Mouse (Mus musculus): ENCODE measurements around the gene Pdcd1lg2. TPM values are rescaled to one million over a fixed set of nuclear protein-coding genes. Genes with fewer than 3 reads are reported as not detected.
A peak's percentile ranks its signal among the peaks of the same experiment; 100 is the strongest.
"Not testable (repeated sequence)": the region's sequence is repeated elsewhere in the genome, so short reads cannot be mapped to it uniquely, and the experiment has no call there.

Gene Pdcd1lg2
- total and polyA plus RNA-seq, 2 experiments from 2014 or later: 0.15 to 0.71 TPM

DNA sequence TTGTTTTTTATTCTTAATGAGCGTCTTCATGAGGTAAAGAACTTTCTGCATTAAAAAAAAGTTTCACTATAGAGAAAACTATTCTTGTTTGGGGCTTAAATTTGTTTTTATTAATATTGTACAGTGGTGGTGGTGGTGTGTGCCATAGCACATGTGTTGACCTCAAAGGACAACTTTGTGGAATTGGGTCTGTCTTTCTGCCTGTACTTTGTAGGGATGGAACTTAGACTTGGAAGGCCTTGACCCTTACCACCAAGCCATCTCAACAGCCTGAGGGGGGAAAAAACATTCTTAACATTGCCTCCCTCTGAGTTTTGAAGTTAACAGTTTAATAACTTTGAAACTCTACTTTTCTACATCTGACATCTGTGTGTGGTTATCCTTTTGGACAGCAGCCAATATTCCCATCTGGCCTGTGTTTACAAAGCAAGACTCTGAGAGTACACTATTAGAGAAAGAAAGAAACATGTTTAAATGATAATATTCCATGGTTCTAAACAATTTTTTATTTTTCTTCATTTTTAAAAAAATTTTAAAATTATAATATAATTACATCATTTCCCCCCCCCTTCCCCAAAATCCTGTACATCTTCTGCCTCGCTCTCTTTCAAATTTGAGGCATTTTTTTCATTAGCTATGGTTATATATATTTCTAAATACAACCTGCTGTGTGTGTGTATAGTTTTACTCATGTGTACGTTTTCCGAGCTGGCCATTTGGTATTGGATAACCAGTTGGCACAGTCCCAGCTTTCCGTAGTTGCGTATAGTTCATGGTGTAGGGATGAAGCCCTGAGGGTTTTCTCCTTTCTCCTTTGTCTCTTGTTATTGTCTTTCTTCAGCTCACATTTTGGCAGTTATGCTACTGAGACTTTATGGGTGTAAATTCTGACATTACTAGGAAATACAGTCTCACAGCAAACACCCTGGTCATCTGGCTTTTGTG lies 2.0 kb downstream of the Pdcd1lg2 start:
- Histone ChIP-seq H3K9me3 (ENCODE audit: low read length) (no peaks in the 10 kb centered on the region), H3K27ac (ENCODE audit: low read depth, low read length) (no peak overlapping the region), H3K4me3 (ENCODE audit: low read depth, low read length) (no peak overlapping the region), H3K36me3 (ENCODE audit: insufficient read depth, low read length) (no peaks in the 10 kb centered on the region), H3K4me1 (ENCODE audit: insufficient read depth, low read length) (no peaks in the 10 kb centered on the region), H3K27me3 (ENCODE audit: insufficient read depth, low read length) (no peaks in the 10 kb centered on the region), H3K9ac (replicated peaks; ENCODE audit: low read length, poor library complexity, severe bottlenecking) (no peak overlapping the region), H3K4me2 (ENCODE audit: low read depth, low read length, poor library complexity, severe bottlenecking) (no peak overlapping the region)
- DNase-seq (ENCODE audit: low spot score) (peak; percentile 38), ATAC-seq (ENCODE audit: low FRiP score) (no peak)
- TF ChIP-seq CTCF (IDR thresholded peaks at IDR 0.05): no peak
- 76% methylated on average over 6 of the region's 6 CpGs for WGBS

DNA sequence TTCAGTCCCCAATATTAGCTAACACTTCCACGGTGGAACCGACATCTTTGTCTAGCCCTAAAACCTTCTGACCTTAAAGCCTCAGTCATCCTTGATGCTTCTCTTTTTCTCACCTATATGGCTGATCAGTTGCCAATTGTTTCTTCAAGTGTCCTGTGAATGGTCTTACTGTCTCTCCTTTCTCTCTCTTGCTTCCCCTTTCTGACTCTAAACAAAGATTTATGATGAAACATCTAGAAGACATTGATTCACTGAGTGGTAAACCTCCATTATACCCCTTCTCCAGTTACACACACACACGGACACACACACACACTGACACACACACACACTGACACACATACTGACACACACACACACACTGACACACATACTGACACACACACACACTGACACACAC lies 3.8 kb downstream of the Pdcd1lg2 start:
- H3K36me3 ChIP-seq (ENCODE audit: insufficient read depth, low read length): no peaks in the 10 kb centered on the region
- ATAC-seq (ENCODE audit: low FRiP score) (no peak), DNase-seq (ENCODE audit: low spot score) (no peak)
- H3K27me3 ChIP-seq (ENCODE audit: insufficient read depth, low read length): no peaks in the 10 kb centered on the region
- no peak overlapping the region for H3K4me3 ChIP-seq (ENCODE audit: low read depth, low read length)
- no peak overlapping the region for H3K9ac ChIP-seq (replicated peaks; ENCODE audit: low read length, poor library complexity, severe bottlenecking)
- no peak overlapping the region for H3K4me2 ChIP-seq (ENCODE audit: low read depth, low read length, poor library complexity, severe bottlenecking)
- H3K27ac ChIP-seq (ENCODE audit: low read depth, low read length): no peak overlapping the region
- no peaks in the 10 kb centered on the region for H3K9me3 ChIP-seq (ENCODE audit: low read length)
- WGBS: 87% methylated on average over 3 of the region's 3 CpGs
- no peaks in the 10 kb centered on the region for H3K4me1 ChIP-seq (ENCODE audit: insufficient read depth, low read length)
- TF ChIP-seq CTCF (IDR thresholded peaks at IDR 0.05): no peak

DNA sequence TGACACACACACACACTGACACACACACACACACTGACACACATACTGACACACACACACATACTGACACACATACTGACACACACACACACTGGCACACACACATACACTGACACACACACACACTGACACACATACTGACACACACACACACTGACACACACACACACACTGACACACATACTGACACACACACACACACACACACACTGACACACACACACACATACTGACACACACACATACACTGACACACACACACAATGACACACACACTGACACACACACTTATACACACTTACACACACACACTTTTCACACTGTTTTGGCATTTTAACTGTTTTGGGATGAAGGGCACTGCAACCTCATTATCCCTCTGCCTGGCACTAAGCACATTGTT lies 4.2 kb downstream of the Pdcd1lg2 start:
- H3K4me1 ChIP-seq (ENCODE audit: insufficient read depth, low read length); H3K36me3 ChIP-seq (ENCODE audit: insufficient read depth, low read length); H3K4me2 ChIP-seq (ENCODE audit: low read depth, low read length, poor library complexity, severe bottlenecking); H3K27me3 ChIP-seq (ENCODE audit: insufficient read depth, low read length); DNase-seq (ENCODE audit: low spot score); H3K4me3 ChIP-seq (ENCODE audit: low read depth, low read length); ATAC-seq (ENCODE audit: low FRiP score); H3K9ac ChIP-seq (replicated peaks; ENCODE audit: low read length, poor library complexity, severe bottlenecking); H3K27ac ChIP-seq (ENCODE audit: low read depth, low read length); H3K9me3 ChIP-seq (ENCODE audit: low read length): not testable (repeated sequence)

DNA sequence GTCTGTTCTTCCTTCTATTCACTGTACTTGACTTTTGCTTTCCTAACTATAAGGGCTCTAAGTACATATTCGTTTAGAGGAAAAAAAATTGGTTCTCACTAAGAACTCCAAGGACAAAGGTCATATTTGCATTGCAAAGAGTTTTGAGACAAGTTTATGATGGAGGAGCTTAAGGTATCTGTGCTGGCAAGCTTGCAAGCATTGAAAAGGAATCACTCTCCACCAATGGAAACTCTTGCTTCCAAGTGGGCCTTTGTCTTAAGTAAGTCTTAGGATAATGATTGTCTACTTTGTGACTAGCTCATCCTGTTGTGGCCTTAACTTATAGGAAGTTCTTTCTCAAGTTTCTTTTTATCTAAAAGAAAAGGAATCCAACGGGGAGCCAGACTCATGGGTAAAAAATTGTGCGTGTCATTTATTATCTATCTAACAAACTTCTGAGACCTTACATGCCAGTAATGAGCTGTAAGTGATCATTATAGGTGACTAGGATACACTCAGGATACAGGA lies 5.7 kb downstream of the Pdcd1lg2 start:
- 79% methylated on average over 3 of the region's 3 CpGs for WGBS
- ATAC-seq (ENCODE audit: low FRiP score): no peak
- H3K4me3 ChIP-seq (ENCODE audit: low read depth, low read length): no peak overlapping the region
- H3K9me3 ChIP-seq (ENCODE audit: low read length): no peaks in the 10 kb centered on the region
- no peak overlapping the region for H3K9ac ChIP-seq (replicated peaks; ENCODE audit: low read length, poor library complexity, severe bottlenecking)
- no peak for DNase-seq (ENCODE audit: low spot score)
- H3K36me3 ChIP-seq (ENCODE audit: insufficient read depth, low read length): no peaks in the 10 kb centered on the region
- no peak overlapping the region for H3K27ac ChIP-seq (ENCODE audit: low read depth, low read length)
- no peak overlapping the region for H3K4me2 ChIP-seq (ENCODE audit: low read depth, low read length, poor library complexity, severe bottlenecking)
- H3K4me1 ChIP-seq (ENCODE audit: insufficient read depth, low read length): no peaks in the 10 kb centered on the region
- TF ChIP-seq CTCF (IDR thresholded peaks at IDR 0.05): no peak
- H3K27me3 ChIP-seq (ENCODE audit: insufficient read depth, low read length): no peaks in the 10 kb centered on the region

DNA sequence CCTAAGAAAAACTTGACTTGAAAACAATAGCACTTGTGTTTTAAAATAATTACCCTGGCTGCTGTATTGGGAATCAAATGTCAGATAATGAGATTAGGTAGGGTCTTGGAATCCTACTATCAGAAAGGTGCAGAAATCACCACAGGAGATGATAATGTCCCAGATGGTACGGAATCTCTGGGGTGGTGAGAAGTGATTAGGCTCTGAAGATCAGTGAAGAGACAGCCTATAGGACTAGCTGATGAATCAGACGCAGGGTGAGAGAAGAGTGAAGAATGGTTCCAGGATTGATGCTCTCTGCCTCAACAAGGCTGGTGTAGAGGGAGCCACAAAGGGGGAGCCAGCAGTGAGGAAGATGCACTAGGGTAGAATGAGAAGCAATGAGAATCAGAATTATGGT lies 6.5 kb downstream of the Pdcd1lg2 start:
- Histone ChIP-seq H3K9ac (replicated peaks; ENCODE audit: low read length, poor library complexity, severe bottlenecking) (no peak overlapping the region), H3K4me2 (ENCODE audit: low read depth, low read length, poor library complexity, severe bottlenecking) (no peak overlapping the region), H3K4me3 (ENCODE audit: low read depth, low read length) (no peak overlapping the region), H3K9me3 (ENCODE audit: low read length) (no peaks in the 10 kb centered on the region), H3K27me3 (ENCODE audit: insufficient read depth, low read length) (no peaks in the 10 kb centered on the region), H3K27ac (ENCODE audit: low read depth, low read length) (no peak overlapping the region), H3K4me1 (ENCODE audit: insufficient read depth, low read length) (no peaks in the 10 kb centered on the region), H3K36me3 (ENCODE audit: insufficient read depth, low read length) (no peaks in the 10 kb centered on the region)
- TF ChIP-seq CTCF (IDR thresholded peaks at IDR 0.05): no peak
- ATAC-seq (ENCODE audit: low FRiP score) (no peak), DNase-seq (ENCODE audit: low spot score) (no peak)
- 77% methylated on average over 2 of the region's 2 CpGs for WGBS

DNA sequence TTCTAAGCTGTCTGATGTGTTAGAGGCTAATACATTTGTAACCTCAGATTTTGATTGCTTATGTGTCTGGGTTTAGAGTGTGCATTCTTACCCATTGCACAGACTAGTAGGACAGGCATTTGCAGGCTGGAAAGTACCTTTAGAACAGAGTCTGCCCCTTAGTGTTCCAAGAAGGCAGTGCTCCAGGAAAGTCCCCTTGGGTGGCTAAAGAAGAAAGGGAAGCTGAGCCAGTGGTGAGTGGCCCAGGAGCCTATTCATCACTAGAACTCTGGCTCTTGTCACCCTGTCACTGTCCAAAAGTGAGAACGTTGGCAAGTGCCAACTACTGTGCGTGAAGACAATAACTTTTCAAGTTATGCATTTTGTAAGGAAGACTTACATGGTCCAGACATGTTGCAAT lies 7.2 kb downstream of the Pdcd1lg2 start:
- H3K9ac ChIP-seq (replicated peaks; ENCODE audit: low read length, poor library complexity, severe bottlenecking): no peak overlapping the region
- ATAC-seq (ENCODE audit: low FRiP score) (no peak), DNase-seq (ENCODE audit: low spot score) (no peak)
- no peak for TF ChIP-seq CTCF (IDR thresholded peaks at IDR 0.05)
- no peaks in the 10 kb centered on the region for H3K27me3 ChIP-seq (ENCODE audit: insufficient read depth, low read length)
- H3K9me3 ChIP-seq (ENCODE audit: low read length): no peaks in the 10 kb centered on the region
- no peak overlapping the region for H3K4me2 ChIP-seq (ENCODE audit: low read depth, low read length, poor library complexity, severe bottlenecking)
- 84% methylated on average over 2 of the region's 2 CpGs for WGBS
- H3K27ac ChIP-seq (ENCODE audit: low read depth, low read length): no peak overlapping the region
- H3K4me3 ChIP-seq (ENCODE audit: low read depth, low read length): no peak overlapping the region
- H3K36me3 ChIP-seq (ENCODE audit: insufficient read depth, low read length): no peaks in the 10 kb centered on the region
- H3K4me1 ChIP-seq (ENCODE audit: insufficient read depth, low read length): no peaks in the 10 kb centered on the region

All from midbrain, postnatal 0 days (tissue).